Mouse (Mus musculus) lung, postnatal 36 days (tissue): Measurements from ENCODE around the gene Plekhg1.

Experiments
- DNase-seq: peaks from one replicate; pipeline ENCODE4 v3.0.0; 2022; ENCODE audit warnings: mixed read lengths

The Plekhg1 gene

DNA sequence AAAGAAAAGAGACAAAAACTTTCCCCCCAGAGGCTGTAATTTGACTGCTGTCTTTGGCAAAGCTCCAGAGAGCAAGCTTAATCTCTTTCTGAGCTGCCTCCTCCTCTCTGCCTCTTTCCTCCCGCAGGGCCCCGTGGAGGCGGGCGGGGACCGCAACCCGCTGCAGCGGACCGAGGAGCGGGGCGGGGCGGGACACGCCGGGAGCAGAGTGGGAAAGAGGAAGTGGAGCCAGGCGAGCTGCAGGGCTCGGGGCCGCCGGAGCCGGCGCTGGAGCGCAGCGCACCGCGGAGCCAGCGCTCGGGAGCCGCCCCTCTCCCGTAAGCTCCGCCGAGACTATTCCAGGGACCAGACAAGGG, at the start of gene Plekhg1:
TSS of gene Plekhg1 (plus strand) at position 217 of the 356 bp plus-strand sequence.
- peak; percentile 84 for DNase-seq

DNA sequence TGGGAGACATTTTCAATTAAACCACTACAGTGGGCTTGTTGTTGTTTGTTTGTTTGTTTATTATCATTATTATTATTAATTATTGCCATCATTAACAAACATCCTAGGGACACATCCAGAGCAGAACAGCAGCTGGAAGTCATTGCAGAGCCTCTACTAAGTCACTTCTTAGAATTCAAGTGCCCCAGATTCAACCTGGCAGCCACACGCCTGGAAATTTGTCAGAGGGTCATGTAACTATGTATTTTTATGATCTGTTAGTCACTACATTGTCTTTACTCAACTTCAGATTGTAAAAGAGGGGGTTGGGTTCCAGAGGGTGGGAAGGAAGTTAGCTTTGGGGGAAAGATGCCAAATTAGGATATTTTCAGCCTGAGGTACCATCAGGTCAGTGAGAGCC, 47.4 kb upstream of the Plekhg1 start:
- DNase-seq = no peak

DNA sequence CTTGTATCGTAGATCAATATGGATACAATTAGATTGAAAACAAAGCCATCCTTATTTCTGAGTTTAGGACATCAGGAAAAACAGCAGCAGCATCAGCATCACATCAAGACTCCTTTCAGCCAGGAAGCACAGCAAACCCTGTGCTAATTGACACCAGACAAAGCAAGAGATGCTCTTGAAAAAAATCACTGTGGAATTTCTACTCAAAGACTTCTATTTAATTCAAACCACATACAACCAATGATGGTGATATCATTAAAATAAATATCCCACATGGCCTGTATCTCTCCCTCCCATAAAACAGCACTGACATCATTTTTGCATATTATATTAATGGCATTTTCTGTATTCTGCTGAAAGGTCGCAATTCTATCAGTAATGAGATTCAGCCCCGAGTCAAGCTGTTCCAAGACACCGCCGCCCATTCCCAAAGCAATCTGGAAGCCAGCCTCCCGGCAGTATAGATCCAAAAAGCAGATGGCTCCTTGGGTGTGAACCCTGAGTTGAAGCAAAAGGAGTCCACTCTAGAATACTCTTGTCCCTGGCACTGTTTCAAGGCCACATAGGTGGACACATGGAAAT, 46.4 kb upstream of the Plekhg1 start:
- no peak for DNase-seq

DNA sequence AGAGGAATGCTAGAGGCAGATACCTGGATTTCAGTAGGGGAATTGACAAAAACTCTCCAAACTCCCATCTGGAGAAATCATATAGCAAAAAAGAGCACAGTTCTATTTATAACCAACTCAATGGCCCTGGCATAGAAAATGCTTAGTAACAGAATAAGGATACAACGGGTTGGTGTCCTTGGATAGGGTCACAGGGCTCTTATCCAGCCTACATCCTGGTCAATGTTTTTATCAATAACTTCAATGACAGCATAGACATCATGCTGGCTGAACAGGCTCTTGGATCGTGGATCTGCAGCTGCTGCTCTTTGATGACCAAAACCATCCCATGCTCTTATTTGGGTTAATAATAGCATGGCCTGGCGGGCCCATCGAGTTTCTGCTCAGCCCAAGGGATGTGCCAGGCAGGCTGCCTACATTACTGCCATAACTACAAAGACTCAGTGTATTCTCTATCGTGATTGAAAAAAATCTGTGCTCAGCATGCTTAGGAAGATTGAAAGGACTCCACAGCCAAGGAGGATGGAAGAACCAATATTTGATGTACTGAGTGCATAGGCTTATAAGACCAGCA, 44.7 kb upstream of the Plekhg1 start:
- no peak for DNase-seq

DNA sequence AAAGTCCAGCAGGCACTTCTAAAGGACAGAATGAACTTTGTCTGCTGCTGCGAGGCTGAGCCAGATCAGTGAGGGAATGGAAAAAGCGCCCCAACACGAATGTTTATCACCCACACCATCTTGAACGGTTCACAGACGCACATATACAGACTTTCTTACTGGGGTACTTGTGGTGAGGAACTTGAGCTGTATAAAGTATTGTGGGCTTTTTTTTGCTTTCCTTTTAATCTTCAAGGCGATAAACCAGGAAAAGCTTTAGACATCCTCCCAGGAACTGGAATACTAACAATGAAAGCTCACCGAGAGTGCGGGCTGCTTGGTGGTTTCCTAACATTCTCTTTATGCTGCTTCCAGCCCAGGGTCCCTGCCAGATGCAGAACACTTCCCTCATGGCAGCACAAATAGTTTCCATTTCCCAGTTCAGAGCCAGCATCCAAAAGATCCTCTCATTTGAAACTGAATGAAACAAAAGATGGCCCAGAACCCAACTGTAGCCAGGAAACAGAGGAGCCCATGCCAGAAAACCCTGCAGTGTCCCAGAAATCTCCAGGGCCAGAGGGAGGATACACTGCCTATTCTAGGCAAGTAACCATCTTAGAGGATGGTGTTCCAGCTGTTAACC, 43.3 kb upstream of the Plekhg1 start:
- DNase-seq = peak; percentile 80

DNA sequence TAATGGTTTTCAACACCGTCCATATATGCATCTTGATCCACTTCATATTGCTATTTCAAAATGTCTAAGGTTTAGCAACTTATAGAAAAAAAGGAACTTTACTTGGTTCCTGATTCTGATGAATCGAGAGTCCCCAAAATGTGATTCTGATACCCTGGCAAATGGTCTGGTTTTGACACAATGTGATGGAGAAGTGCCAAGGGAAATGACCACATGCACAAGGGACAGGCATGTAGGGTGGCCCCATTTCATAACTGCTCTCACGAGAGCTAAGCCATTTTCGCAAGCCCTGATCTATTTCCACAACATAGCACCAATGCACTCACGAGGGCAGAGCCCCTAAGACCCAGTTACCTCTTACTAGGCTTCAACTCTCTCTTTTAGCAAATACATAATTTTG, 42.7 kb upstream of the Plekhg1 start:
- peak; percentile 78 for DNase-seq

DNA sequence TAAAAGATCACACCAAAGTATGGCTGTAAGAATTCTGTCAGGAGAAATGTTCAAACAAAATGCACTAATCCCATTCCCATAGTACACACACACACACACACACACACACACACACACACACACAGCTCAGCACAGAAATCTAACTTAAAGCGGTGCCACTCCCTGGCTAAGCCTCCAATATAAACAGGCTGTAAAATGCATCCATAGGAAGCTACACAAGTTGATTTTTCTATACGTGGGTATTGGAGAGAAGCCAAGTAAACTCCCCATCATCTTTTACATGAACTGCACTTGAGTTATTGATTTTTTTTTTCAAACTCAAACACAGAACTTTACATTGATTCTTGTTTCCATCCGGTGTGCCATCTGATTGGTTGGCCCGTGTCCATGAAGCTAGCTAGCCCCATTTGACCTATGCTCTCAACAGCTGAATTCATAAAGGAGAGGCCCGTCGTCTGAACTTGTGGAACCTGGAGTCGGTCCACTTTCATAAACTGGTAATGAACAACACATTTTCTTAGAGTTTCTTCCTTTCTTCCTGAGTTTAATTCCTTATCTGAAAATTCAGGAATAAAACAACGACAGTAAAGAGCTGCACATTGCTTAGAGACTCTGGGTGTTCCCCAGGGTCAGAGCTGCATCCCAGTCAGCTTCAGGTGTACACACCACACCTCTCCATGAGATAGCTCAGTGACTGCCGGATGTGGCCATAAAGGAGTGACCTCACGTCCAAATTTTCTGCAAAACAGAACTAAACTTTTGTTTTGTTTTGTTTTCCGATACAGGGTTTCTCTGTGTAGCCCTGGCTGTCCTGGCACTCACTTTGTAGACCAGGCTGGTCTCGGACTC, 39.7 kb upstream of the Plekhg1 start:
- DNase-seq = no peak

DNA sequence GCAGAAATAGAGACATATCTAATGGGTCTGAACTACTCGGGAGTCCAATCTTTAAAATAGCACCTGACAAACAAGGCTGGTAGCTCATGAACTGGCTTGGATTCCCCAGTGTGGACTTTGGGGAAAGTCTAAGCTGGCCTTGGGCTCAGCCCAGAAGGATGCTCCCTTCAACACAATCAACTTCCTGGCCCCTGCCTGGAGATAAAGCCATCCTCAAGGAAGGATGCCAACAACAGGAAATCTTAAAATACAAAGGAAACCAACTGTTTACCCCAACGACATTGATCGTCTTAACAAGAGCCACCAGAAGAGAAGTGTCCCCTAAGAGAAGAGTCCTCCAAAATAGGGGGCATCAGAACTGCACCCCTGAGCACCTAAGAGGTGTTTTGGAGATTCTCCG, 38.3 kb upstream of the Plekhg1 start:
- DNase-seq = peak; percentile 50

DNA sequence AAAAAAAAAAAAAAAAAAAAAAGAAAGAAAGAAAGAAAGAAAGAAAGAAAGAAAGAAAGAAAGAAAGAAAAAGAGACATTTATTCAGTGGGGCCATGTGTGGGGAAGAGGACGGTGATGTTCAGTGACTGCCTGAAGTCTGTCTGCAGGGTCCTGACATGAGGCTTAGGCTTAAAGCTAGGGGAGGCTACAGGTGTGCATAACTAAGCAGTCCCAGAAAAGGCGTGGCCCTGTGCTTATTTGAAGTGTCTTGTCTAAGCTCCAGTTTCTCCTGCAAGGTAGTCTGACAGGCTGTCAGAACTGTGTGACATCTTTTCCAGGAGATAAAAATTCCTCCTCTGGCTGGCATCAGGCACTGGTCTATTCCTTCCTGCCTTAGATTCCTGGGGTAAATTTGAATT, 37.6 kb upstream of the Plekhg1 start:
- no peak for DNase-seq

DNA sequence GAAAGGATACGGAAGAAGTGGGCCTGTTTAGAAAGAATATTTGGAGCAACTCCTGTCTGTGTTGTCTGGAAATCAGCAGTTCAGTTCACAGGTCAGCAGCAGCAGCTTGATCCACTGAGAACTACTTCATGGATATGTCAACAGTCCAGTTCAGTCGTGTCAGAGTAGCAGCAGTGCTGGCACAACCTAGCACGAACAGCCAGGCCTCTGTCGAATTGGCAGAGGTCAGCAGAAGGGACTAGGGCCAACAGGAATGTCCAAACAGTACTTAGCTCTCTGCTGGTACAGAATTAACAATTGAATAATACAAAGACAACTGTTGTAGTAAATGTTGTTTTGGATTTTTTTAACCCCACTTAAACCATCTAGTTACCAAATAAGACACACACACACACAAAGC, 33.9 kb upstream of the Plekhg1 start:
- no peak for DNase-seq

DNA sequence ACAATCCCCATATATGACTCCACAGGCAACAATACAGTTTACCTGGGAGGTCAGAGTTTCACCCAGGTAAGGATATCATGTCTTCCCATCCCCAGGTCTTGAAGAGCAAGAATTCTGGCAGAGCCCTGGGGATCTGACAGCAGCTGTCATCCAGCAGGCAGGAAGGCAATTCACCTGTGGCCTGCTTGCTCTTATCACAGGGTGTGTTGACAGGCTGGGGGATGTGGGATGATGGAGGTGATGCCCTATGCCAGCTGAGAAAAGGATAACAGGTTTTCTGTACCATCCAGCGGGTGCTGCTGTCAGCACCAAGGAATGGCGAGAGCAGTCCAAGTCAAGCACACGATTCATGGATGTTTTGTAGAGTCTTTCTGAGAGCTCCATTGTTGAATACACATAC, 30.1 kb upstream of the Plekhg1 start:
- no peak for DNase-seq

DNA sequence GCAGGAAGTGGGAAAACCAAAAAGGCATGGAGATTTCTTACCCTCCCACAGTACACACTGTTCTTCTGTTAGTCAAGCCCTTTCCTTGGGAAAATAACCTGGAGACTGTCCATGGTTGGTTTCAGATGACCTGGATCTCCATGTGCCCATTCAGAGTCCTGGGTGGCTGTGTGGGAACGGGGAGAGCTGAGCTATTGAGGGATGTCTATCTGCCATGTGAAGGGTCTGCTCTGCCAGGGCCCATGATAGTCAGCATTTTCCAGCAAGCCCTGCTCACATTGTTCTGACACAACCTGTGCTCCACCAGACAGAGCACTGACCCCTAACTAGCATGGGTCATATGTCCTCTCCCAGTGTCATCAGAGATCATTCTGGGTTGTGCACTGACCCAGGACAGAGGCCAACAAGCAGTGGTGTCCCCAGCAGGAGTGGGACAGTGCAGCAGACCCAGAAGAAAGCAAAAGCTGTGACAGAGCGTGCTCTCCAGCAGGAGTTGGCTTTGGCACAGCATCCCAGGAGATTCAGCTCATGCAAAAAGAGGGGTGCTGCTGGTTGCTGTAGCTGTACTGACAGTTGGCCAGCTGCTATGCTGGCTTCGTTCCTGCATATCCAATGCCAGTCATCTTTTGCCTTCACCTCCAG, 24.7 kb upstream of the Plekhg1 start:
- DNase-seq = no peak

DNA sequence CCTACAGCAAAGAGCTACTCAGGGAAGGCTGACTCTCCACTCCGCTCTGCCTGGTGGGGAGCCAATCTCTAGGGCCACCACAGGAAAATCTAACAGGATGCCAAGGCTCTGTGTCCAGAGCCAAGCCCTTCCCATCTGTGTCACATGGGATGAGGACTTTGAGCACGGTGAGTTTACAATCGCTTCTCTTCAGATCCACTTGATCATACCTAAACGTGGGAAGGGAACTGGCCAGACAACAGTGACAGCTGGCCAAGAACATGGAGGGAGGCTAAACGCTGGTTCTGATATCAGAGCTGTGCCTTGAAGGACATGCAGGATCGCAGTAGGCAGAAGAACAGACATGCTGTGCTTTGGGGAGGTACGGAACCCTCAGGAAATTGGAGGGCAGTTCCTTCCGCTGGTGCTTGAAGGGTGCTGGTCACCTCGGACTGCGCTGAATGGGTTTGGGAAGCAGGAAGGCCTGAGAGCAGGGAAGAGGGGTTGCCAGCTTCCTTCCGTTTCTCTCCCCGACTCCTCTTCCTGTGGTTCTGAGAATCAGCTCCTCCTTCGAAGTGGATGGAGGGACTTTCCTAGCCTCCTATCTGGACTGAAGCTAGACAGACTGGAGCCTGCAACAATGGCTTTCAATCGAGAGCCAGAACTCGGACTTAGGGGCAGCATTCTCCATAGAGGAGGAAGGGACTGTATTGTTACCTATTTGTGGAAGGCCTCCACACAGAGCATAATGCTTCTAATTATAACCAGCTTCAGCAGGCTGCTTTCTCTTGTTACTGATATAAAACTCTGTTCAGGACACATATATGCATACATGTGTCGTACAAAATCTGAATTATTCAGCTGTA, 21.9 kb upstream of the Plekhg1 start:
- peak; percentile 85 for DNase-seq

DNA sequence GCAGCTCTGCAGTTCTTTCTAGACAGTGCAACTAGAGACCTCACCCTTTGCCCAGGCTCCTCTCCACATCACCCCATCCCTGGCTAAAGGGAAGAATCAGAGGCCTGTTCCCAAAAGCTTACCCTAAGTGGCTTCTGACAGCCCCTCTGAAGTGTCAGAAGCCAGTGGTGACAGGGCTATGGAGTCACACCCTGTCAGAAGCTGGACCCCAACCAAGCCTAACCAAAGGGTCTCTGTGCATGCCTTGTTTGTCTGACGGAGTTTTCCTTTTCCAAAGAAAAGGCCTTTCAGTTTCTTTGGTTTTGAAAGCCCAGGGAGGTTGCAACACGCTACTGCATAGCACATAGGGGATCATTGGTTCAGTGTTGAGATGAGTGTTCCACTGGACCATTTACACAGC, 19.9 kb upstream of the Plekhg1 start:
- no peak for DNase-seq

DNA sequence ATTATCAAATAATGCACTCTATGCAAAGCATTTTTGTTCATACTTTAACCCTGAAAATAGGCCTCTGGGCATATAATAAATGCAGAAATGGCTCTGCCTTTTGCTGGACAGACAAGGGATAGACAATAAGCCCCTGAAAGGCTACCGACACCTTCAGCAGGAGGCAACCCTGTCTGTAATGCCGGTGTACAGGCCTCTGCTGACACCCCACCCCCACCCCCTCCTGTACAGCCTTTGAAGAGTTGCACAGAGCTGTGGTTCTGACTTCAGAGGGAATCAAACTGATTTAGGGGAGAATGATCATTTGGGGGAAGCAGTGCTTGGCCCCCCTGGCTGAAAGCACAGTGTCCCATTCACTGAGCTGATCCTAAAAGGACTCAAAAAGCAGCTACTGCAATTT, 17.8 kb upstream of the Plekhg1 start:
- no peak for DNase-seq

DNA sequence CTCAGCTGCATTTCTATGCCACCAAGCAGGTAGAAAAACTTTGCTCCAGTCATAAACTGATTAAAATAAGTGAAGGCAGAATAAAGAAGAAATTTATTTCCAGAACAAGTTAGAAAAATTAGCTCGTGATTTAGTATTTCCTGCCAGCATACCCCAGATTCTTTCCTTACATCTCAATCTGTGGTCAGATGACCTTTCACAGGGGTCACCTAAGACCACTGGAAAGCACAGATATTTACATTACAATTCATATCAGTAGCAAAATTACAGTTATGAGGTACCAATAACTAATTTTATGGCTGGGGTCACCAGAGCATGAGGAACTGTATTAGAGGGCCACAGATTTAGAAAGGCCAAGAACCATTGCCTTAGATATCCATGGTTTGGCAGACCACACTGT, 15.5 kb upstream of the Plekhg1 start:
- no peak for DNase-seq

DNA sequence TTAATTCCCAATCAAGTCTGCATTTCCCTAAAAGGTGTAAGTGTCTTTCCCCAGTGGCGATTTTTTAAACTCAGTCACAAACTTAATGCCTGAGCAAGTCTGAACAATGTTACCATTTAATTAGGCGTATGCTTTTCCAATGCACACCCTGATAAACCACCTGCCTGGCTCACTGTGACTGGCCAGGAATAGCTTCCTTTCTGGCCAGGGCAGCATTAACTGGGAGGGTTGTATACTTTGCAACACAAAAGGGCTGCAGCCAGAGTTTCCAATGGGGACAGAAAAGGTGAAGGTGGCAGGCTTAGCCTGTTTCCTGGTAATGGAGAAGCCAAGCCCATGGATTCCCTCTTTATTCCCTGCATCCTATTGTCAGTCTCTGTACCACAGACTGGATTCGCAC, 10.5 kb upstream of the Plekhg1 start:
- no peak for DNase-seq

DNA sequence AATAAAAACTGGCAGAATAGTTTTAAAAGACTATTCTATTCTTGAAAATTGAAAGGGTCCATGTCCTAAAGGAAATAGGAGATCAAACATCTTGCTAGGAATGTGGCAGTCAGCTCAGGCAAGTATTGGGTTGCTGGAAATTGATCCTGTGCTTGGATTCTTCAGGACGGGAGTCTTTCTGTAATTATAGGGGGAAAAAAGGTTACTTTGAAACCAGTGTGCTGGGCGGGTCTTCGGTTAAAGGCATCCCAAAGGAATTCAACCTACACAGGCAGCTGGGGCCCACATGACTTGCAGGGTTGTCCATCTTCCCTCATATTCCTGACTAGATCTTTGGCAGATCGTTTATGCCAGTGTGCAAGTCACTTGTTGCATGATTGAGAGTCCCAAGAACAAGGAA, 9.8 kb upstream of the Plekhg1 start:
- no peak for DNase-seq

DNA sequence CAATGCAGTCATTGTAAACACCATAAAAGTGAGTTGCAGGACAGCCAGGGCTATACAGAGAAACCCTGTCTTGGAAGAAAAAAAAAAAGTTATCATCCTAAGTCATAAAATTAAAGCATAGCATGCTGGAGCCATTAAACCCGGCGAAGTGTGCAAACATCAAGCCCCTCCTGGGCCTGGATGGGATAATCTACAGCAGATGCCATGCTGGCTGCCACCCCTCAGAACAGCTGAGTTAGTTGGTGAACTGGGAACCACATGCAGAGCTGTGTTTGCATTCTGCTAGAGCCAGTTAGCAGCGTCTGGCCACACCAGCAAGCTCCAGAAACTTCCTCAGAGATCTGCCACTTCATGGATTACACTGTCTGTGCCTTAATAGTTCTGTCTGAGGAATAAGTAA, 3.1 kb upstream of the Plekhg1 start:
- no peak for DNase-seq

DNA sequence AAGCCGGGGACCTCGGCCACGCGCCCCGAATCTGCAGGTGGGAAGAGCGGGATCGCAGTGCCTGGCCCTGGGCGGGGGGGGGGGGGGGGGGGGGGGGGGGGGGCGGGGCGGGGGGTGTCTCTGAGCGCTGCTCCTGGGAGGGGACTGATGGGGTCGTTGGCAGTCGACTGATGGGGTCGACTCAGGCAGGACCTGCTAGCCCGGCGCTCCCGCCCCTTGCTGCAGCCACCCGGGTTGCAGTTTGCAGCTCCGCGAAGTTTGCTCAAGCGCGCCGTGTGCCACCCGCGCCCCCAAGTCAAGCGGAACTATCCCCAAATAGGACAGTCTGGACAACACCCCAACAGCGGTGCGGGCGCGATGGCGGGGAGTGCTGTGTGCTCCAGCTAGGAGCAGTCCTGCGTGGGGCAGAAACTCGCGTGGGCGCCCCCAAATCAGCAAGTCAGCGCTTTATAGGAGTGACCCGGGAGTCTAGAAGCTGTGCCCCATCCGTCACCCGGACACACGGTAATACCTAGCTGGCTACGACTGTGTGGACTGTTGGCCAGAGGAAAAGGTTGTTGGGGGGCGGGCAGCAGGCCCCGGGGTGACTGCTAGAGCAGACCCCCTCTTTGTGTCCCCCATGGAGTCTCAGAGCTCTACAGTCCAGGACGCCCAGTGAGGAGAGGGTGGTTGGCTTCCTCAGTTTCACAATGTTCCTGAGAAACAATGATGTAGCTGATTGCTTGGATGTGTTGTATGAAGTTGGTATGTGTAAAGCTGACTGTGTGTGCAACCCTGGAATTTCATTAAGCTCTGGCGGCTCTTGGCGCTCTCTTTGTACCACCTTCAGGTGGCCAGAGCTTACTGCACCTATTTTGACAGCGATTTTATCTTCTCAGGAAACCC, 582 bp downstream of the Plekhg1 start:
- peak; percentile 72 for DNase-seq

DNA sequence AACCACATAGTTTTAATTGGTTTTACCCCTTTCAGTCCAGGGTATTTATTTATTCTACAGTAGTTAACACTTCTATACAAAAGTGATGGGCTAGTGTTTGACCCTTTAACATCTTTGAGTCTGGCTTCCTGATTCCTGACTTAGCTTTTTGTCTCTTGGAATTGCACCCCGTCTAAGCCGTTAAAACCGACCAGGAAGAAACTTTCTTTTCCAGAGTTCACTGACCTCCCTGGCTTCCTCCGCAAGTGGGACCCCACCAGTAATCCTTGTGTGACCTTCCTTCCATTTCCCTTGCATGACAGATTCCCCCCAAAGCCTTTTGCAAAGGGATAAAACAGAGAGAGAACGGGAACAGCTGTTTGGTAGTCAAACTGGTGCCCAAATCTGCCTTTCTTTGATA, 1.6 kb downstream of the Plekhg1 start:
- DNase-seq = no peak
